Mouse (Mus musculus): ENCODE results near the gene Chrm5.
A peak's percentile ranks its signal among the peaks of the same experiment; 100 is the strongest.
"Not testable (repeated sequence)": the region's sequence is repeated elsewhere in the genome, so short reads cannot be mapped to it uniquely, and the experiment has no call there.

Chrm5 gene

GRCm38 (mm10) chr2:112481564-112481963 is 995 bp upstream of the Chrm5 start:
- DNase-seq, result peak; percentile 87

DNA sequence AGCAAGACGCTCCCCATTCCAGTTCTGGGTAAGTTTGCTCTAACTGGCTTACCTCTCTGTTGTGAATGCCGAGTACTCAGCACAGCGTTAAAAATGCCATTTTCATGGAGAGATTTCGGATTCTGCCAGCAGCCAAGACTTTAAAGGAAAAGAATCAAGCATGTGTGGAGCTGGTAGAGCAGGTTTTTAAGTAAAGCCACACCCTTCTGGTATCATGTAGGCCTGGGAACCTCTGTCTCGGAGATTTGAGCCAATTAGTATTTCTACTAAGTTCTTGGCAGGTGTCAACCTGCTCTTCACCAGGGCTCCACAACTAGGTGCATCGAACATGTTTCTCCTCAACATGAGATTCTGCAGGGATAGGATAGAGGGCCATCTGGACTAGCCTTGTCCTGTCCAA is 4.0 kb downstream of the Chrm5 start:
- no peak for DNase-seq

DNA sequence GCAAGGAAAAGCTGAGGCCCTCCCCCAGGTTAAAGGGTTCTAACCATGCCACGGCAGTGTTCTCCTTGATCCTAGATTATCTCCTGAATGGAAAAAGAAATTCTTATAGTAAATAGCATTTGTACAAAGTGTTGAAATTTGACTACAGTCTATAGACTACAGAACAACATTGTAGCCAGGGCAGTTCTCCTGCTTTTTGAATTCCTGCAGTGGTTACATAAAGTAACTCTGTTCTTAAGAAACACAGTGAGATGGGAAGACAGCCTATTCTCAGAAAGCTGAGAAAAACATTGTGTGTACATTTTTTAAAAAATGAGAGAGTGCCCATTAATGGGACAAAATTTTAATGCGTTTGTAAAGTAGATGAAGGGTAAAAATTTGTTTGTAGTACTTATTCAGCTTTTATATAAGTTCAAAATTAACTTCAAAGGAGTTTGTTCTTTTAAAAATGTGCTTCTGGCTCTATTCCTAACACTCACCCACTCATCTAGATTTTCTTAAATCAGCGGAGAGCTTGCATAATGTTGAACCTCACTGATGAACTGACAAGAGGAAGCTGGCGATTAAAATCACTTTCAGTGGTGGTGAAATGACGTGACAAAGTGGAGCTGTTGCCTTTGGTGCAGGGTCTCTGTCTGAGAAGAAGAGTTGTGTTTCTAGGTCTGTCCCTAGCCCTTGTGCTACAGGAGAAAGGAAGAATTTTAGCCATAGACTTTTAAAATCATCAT is 5.4 kb downstream of the Chrm5 start:
- DNase-seq, result no peak

GRCm38 (mm10) chr2:112472076-112472475 is 8.5 kb downstream of the Chrm5 start:
- DNase-seq, result no peak

DNA sequence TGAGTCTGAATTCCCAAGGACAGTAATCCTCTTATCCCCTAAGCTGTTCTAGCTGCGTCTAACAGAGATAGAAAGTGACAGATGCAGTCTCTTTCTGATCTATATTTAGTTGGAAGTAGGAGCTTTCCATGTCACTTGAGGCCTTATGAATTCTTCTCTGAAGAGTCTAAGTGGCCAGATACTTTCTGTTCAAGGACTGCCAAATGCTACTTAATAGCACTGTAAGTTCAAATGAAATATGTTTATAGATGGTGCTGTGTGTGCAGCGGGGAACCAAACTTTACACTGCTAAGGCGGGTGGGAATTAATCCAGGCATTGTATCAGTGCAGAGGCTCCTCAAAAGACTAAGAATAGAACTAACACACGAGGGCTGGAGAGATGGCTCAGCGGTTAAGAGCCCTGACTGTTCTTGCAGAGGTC is 9.6 kb downstream of the Chrm5 start:
- peak; percentile 85 for DNase-seq

DNA sequence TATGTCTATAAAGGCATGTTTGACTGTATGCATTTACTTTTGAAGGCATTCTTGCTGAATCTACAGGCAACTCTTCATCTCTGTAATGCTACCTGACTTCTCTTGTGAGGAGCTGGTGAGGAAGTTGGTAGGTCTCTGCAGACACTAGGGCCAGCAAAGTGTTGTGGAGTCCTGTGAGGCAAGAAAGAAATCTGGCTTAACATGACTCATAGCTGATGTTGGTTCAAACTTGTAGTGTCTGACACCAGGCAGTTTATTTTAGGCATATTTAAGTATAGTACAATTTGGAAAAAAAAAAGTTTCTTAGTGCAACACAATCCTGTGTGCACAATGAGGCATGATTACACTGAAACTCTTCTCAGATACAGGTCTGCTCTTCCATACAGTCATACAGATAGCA is 11.0 kb downstream of the Chrm5 start:
- DNase-seq, result no peak

DNA sequence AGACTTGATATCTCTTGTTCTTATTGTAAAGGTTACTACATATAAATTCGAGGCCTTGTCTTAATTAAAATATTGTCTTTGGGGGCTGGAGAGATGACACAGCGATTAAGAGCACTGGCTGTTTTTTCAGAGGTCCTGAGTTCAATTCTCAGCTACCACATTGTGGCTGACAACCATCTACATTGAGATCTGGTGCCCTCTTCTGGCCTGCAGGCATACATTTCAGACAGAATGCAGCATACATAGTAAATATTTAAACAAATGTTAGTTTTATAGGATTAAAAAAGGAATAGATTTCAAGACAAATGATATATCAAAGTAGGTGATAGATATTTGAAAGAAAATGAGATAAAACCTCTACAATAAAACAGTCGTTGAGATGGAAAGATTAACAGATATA is 20.0 kb downstream of the Chrm5 start:
- no peak for DNase-seq

GRCm38 (mm10) chr2:112454862-112455564 is 25.6 kb downstream of the Chrm5 start, which contains the start of gene Emc7:
Gene Emc7 (plus strand): TSS chr2:112454997.
- DNase-seq, result peak; percentile 97

DNA sequence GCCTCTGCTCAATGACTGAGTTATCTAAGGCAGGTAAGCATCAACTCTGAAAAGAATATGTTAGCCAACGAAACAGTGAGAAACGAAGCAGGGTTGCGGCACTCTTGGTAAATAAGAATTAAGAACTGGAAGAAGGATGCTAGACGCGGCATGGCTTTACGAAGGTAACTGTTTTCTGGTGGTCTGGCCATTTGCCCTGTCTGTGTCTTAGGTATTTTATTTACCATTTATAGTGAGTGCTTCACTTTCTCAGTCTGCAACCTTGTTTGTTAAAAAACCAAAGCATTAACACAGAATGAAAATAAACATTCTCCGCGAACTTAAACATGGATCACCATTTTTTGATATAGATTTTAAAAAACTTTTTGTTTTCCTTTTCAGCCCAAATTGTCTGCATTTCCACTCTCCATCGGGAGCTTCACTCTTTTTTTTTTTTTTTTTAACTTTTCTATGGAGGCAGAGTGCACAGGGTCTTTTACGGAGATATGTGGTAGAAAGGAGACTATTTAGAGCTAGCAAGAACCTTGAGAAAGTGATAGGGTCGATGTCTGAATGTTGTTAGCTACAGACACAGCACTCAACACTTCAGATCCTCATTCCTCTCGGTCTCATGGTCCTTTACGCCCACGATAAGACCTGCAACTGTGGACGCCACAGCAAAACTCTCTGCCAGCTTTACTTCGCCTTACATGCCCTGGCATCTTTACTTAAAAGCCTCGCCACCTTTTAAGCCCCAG is 26.3 kb downstream of the Chrm5 start:
- no peak for DNase-seq

- not testable (repeated sequence) for DNase-seq
Observed at GRCm38 (mm10) chr2:112452513-112452912, 28.1 kb downstream of the Chrm5 start.

DNA sequence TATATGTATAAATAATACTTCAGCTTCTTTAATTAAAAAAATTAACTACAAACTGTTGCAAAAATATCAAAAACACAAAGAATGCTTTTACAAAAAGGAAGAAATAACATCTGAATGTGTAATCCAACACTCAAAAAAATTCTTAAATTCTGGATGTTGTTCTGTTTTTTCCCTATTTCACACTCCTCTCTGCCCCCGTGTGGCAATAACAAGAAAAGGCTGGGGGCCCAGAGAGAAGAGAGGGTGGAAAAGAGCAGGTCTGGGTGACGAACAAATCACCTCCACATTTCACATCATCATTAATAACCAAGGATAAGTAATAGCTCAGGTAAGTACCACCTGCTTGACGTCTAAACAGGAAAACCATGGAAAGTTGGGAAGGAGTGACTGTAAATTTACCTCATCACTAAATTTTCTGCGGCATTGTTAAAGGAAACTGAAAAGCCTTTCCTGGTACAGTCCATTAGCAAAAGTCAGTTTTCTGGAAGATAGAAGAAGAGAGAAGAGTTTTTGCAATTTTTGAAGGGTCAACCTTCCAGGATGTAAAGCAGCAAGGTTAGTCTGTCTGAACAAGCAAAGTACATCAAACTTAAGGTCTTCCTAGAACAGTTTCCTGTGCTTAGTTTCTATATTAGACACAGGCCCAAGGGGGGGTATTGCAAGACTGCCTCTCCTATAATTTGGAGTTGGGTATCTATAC is 30.8 kb downstream of the Chrm5 start:
- peak; percentile 18 for DNase-seq

DNA sequence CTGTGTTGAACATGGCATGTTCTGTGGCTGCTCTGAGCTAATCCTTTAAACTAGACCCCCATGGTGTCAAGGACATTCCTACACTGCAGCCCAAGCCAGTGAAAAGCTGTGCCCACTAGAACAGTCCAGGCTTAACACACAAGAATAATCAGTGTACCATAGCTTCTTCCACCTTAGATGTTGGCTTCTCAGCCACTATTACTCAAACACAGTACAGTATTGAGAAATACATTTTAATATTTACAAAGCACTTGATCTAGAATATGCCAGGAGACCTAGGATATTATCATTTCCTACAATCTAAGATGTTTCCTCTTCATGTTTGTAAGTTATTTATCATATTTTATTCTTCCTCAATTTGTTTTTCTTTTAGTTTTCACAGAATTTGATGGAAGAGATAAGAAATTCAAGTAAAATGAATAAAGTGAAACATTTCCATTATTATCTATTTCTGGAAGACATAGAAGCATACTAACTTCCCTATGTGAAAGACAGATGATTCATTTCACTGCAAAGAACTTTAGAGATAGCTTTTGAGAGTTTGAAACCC is 32.0 kb downstream of the Chrm5 start:
- no peak for DNase-seq

GRCm38 (mm10) chr2:112448046-112448445 is 32.5 kb downstream of the Chrm5 start:
- DNase-seq, result not testable (repeated sequence)

- DNase-seq, result no peak
Observed at GRCm38 (mm10) chr2:112445511-112445910, 35.1 kb downstream of the Chrm5 start.

DNA sequence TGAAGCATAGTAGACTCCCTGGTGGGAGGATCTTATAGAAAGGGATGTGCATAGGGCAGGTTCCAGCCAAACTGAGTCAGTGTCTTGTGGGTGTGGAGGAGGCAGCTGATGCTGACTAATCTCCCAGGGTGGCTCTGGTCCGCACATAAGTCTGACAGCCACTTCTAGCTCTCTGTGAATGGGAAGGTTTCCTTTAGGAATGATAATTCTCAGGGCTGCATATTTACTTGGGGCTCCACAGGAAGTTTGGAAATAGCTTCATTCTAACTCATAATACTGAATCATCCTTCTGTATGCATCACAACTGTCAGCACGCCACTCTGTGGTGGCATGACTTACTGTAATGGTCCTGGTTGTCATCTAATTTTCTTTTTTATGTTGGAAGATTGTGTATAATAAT is 37.1 kb downstream of the Chrm5 start:
- no peak for DNase-seq

GRCm38 (mm10) chr2:112437589-112437988 is 43.0 kb downstream of the Chrm5 start:
- DNase-seq, result no peak

DNA sequence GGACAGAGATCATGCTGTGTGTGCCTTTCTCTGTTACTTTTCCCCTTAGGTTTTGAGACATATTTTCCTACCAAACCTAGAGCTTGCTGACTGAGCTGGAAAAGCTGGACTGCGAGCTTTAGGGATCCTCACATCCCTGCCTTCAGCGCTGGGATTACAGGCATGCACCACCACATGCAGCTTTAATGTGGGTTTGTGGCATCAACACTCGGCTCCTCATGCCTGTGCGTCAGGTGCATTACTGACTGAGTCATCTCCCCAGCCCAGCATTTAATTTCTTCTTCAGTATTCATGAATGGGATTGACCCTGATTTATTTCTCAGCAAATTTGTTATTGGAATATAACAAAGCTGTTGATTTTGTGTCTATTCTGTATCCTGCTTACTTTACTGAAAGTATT is 44.3 kb downstream of the Chrm5 start:
- no peak for DNase-seq

DNA sequence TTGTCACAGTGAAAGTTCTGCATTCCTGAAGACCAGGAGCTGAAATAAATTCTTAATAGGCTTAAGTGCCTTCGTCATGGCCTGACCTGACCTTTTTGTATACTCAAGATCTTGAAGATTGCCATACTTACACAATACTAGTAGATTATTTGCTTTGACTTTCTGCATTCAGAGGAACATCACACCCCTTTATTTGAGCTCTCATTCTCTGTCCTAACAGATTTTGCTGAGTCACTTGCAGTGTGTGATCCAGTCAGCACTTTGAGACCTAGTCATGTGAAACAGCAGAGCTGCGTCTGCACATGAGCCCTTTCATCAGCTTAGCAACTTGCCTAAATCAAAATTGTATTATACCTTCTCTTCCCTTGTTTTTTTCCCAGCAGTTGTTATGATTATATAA is 47.2 kb downstream of the Chrm5 start:
- DNase-seq, result no peak

GRCm38 (mm10) chr2:112432523-112432922 is 48.0 kb downstream of the Chrm5 start:
- DNase-seq, result no peak

DNA sequence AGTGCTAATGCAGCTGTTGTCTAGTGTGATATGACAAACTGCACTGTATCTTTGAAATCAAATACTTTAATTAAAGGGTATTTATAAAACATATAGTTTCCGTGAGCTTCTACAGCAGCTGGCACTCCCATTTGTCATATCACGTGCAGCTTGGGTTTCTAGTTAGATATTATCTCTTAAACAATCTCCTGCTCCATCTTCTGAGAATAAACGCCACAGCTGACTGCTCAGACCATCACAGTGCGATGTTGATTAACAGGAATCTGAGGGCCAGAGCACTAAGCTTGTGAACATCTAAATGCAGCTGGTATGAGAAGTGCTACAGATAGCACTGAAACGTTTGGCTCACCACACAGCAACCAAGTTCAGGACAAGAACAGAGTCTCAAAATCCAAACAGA is 50.2 kb downstream of the Chrm5 start:
- DNase-seq, result no peak

- no peak for DNase-seq
Observed at GRCm38 (mm10) chr2:112429665-112430064, 50.9 kb downstream of the Chrm5 start.

Measured in retina, postnatal 1 day (tissue).